Mouse (Mus musculus) embryo, embryonic 9.5 days (tissue): ENCODE results near the gene Rcc1l.

Source experiments
- DNase-seq: peaks from one replicate; pipeline ENCODE4 v3.0.0-alpha.2; 2017; ENCODE audit errors: extremely low spot score

Rcc1l gene

GRCm38 (mm10) chr5:134118798-134119407 is 57.7 kb downstream of the Rcc1l start:
- DNase-seq, result no peak

GRCm38 (mm10) chr5:134115639-134116259 is 60.8 kb downstream of the Rcc1l start:
- DNase-seq, result no peak

- DNase-seq, result no peak
These were observed 61.6 kb downstream of the Rcc1l start for GRCm38 (mm10) chr5:134114981-134115380.

GRCm38 (mm10) chr5:134105829-134106228 is 70.7 kb downstream of the Rcc1l start:
- no peak for DNase-seq

GRCm38 (mm10) chr5:134102720-134103119 is 73.9 kb downstream of the Rcc1l start:
- DNase-seq, result no peak

- DNase-seq, result peak; percentile 25
These were observed 74.7 kb downstream of the Rcc1l start for GRCm38 (mm10) chr5:134101883-134102282.

GRCm38 (mm10) chr5:134101322-134101721 is 75.3 kb downstream of the Rcc1l start:
- no peak for DNase-seq

GRCm38 (mm10) chr5:134100232-134100771 is 76.3 kb downstream of the Rcc1l start:
- DNase-seq, result peak; percentile 19

GRCm38 (mm10) chr5:134099496-134100211 is 76.9 kb downstream of the Rcc1l start, which contains the start of gene Castor2:
TSS of gene Castor2 (plus strand) at chr5:134099711.
- DNase-seq, result peak; percentile 93

GRCm38 (mm10) chr5:134098976-134099375 is 77.6 kb downstream of the Rcc1l start:
- no peak for DNase-seq

GRCm38 (mm10) chr5:134098341-134098902 is 78.2 kb downstream of the Rcc1l start:
- DNase-seq, result no peak
